Mouse (Mus musculus) left cerebral cortex, adult 9 months (tissue): ENCODE results near the gene Apol7a.
"Not testable (repeated sequence)": the region's sequence is repeated elsewhere in the genome, so short reads cannot be mapped to it uniquely, and the experiment has no call there.

Source experiments
- DNase-seq, 2 experiments: peaks; one replicate each; pipeline ENCODE4 v3.0.0; 2022; ENCODE audit warnings: low spot score in 2 of 2

Apol7a gene

GRCm38 (mm10) chr15:77399027-77399426 is at the start of gene Apol7a:
TSS of gene Apol7a (minus strand) at chr15:77399110.
- DNase-seq = not testable (repeated sequence)

DNA sequence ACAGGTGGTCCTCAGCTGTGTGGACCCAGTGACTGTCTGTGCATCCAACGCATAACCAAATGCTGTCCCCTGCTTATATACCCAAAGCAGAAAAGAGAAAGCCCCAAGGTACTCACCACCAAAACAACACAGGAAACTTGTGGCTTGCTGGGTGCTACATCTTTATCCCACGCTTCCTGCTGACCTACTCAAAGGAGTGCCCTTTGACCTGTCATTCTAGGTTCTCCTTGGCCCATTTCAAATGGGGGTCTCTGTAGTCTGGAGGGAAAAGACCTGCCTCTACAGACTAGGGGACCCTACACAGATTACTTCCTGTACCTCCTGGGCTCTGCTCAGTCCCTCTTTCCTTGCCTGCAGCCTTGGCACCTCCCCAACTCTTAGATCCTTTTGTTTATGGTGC is 48.5 kb upstream of the Apol7a start, which contains the start of gene Apol7b:
Gene Apol7b, minus strand, starts transcription at position 101 of the 400 bp plus-strand sequence.
- not testable (repeated sequence) for DNase-seq

DNA sequence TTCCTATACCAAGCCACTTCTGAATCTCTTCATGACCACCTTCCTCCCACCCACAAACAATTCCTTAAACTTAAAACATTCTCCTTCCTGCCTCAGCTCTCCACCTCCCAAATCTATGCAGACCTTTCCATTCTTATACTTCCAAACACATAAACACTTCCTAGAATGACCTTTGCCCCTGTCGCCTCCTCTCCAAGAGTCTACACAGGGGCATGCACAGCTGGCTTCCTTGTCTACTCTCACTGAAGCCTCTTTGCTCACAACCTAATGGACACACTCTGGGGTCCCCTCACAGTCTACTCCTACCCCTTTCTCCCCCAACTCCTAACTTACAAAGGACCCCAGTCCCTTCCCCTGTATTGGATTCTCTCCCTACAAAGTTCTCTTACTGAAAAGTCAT is 46.8 kb upstream of the Apol7a start:
- not testable (repeated sequence) for DNase-seq

GRCm38 (mm10) chr15:77444746-77445145 is 45.8 kb upstream of the Apol7a start:
- peak; percentile 14 to 56 for DNase-seq

GRCm38 (mm10) chr15:77428690-77429448 is 30.0 kb upstream of the Apol7a start:
- not testable (repeated sequence) for DNase-seq

DNA sequence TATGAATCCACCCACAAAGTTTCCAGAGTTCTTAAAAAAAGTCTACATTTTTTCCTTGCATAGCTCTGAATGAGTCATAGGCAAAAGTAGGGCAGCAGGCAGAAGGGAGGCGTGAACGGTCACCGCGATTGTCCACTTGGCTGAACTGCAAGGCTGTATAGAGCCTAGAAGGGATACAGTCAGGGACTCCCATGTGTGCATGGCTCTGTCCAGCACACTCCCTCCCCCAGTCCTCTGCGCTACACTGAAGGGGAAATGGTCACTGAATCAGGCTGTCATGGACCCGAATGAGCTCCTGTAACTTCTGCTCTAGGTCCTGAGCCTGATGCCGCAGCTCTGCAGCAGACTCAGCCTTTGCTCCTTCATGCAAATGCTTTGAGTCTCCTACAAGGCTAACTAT is 24.0 kb upstream of the Apol7a start:
- DNase-seq = not testable (repeated sequence)

GRCm38 (mm10) chr15:77419657-77420056 is 20.7 kb upstream of the Apol7a start:
- DNase-seq = not testable (repeated sequence)

DNA sequence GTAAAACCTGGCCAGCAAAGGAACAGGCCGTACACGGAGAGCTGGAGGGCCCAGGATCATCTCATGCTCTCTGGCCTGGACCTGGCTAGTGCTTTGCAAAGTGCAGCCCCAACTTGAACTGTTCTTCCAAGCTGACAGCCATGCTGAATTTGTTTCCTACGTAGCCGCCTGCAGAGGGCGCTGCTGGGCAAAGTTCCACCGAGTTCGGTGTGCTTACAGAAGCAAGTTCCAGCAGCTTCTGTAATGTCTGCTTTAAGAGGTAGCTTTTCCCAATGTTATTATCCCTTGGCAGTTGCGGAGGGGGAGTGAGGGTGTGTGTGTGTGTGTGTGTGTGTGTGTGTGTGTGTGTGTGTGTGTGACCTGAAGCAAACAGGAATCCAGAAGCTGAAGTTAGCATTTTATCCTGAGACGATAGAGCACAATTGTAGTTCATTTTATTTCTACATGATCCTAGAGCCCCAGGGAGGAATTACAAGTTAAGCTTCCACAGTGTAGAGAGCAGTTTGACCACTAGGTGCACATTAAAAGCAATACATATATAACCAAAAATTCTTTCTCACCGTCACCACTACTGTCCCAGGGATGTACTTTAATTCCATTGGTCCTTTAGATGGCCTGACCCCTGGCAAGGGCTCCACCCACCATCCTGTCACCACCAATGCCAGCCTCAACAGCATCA is 17.9 kb upstream of the Apol7a start:
- DNase-seq = not testable (repeated sequence)

- not testable (repeated sequence) for DNase-seq
Measured at GRCm38 (mm10) chr15:77415653-77416052, 16.7 kb upstream of the Apol7a start.

DNA sequence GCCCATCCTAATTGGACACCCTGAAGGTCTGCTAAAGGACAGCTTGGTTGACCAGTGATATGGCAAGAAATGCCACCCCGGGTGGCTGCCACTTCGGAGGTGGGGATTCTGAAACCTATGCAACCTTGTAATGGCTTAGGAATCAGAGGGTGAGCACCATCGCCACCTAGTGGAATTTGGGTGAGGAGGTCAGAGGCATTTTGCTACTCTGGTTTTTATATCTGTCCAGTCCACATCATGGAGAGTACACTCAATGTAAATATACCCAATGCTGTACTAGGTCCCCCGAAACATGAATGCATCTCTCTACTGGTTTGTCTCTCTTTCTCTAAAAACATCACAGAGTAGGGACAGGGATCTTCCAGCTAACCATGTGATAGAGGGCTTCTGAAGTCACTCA is 13.8 kb upstream of the Apol7a start:
- not testable (repeated sequence) for DNase-seq

- not testable (repeated sequence) for DNase-seq
Measured at GRCm38 (mm10) chr15:77411035-77411434, 12.1 kb upstream of the Apol7a start, which contains the start of gene Apol9a. TSS of gene Apol9a (minus strand) at chr15:77411135.

DNA sequence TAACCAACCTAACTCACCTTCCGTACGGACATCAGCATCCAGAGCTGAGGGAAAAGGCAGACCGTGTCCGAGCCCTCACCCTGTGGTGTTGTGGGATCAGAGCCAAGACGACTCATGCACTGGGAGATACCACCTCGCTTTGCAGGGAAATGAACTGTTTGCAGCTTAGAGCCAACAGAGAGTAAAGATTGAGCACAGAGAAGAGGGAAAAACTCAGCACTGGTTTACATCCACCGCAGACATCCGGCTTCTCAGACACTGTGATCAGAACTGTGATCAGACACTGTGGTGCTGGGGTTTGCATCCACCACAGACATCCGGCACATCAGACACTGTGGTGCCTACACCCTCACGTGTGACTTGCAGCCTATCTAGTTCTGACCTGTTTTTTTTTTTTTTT is 7.5 kb upstream of the Apol7a start:
- not testable (repeated sequence) for DNase-seq

DNA sequence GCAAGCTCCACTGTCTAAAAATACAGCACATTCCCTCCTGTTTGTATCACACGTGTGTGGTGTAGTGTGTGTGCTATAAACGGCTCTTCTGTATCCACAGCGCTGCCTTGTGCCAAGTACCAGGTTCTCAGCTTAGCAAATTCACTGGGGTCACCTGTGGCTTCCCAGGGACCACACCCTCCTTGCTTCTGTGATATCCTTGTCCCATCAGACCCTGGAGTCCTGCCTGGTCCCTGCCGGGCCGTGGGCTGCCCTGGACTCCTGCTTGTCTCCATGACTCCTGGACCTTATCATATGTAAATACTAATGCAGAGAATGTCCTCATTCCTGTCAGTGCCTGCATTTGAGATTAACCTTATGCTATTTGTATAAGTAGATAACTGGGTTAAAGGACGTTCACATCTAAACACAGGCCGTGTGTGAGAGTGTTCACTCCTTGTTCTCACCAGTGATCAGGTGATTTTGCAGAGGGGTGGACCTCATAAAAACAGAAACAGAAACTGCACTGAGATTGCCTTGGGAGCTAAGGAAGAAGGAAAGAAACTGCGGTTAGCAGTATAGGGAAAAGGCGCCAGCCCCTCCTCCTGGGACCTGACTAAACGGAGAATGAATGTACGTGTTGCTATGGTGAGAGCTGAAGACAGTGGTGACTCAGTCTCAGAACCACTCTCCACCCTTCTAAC is 1.3 kb downstream of the Apol7a start:
- peak in 1 of 2 experiments; percentile 38 for DNase-seq

DNA sequence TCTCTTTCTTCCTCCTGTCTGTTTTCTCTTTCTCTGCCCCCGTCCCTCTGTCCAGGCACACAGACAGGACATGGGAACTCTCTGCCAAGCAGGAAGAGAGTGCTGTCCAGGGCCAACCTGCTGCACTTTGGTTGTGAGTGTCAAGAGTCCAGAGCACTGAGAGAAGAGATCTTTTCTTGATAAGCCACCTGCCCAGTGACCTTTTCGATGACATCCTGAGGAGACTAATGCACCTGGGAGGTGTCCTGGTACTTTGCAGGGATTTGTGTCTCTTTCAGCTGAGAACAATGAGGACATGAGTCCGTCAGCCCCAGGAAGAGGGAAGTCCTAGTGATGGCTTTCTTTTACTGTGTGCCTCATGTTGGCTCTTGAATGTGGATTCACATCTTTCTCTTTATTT is 5.1 kb downstream of the Apol7a start:
- DNase-seq = not testable (repeated sequence)

DNA sequence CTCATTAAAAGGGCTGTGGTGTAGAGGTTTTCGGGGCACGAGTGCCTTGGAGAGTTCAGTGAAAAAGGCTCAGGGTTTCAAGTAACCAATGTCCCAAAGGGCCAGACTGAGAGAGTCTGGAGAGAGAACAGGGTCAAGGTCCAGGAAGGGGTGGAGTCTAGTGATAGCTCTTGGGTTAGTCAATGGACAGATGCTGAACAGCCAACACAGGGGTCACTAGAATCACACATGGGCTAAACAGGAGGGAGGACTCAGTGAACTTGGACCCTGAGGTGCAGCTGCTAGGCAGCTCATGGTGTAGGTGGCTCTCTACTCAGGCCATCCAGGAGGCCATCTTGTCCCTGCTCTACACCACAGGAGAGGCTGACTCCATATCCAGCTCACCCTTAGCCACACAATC is 11.4 kb downstream of the Apol7a start:
- no peak for DNase-seq

GRCm38 (mm10) chr15:77384340-77385030 is 14.4 kb downstream of the Apol7a start:
- DNase-seq = no peak

DNA sequence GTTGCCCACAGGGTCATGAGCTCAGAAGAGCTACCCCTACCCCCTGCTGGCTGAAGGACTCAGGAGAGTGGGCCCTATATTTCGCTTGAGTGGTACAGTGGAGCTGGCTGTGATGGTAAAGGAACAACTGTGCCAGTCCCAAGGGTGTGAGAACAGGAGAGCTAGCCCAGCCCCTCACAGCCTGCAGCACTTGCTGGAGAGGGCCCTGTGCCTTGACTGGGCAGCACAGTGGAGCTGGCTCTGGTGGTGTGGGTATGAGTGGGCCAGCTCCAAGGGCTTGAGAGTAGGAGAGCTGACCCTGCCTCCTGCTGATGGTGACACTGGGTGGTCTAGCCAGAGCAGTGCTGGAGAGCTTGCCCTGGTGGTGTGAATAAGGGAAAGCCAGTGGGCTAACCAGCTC is 16.0 kb downstream of the Apol7a start:
- DNase-seq = no peak

DNA sequence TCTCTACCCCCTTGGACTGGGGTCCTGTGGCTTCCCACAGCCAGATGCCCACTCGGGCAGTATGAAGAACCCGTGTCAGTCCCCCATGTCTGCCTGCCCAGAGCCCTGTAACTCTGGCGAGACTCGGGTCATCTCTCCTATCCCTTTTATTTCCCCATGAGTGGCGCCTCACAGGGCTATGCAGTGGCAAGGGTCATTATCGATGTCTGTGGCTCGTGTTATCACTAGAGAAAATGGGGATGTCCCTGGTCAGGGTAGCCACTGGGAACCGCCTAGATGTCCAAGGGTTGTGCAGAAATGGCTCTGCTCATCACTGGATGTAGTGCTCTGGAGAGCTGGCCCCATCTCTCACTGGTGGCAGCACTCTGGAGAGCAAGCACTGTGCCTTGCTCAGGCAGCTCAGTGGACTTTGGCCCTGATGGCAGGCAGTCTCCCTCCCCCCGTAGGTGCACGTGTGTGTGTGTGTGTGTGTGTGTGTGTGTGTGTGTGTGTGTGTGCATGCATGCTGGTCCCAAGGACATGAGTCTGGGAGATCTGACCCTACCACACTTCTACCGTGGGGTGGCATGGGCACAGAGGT is 16.5 kb downstream of the Apol7a start:
- no peak for DNase-seq

DNA sequence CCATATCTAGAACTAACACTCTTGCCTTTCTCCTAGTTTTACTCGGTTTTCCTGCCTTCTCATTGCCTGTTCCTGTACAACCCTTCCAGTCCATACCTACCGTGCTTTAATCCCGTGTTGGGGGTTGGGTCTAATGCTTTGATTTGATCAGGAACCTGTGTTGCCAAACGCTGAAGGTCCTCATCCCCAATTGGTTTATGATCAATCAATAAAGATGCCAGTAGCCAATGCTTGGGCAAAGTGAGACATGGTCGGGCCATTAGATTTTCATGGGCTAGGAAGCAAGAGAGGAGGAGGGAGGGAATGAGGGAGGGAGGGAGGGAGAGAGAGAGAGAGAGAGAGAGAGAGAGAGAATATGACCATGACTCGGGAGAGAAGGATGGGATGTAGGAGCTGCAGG is 17.4 kb downstream of the Apol7a start:
- no peak for DNase-seq

GRCm38 (mm10) chr15:77379921-77380320 is 19.0 kb downstream of the Apol7a start:
- no peak for DNase-seq

DNA sequence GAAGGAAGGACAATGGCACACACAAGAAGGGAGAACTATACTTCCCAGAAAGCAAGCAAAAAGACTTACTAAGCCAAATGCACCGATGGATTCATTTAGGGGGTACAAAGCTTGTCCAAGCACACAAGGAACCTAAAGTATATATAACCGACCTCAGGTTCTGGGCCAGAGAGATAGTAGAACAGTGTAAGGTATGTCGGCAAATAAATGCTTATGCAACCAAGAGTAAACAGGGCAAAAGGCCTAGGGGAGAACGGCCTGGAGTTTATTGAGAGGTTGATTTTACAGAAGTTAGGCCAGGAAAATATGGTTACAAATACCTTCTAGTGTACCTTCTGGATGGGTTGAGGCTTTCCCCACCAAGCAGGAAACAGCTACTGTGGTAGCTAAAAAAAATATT is 21.5 kb downstream of the Apol7a start:
- DNase-seq = no peak
